Mouse (Mus musculus): ENCODE measurements around the gene Tpm4. TPM values are rescaled to one million over a fixed set of nuclear protein-coding genes. Genes with fewer than 3 reads are reported as not detected.

The Tpm4 gene
- polyA plus RNA-seq, 1 experiment from 2014 or later, result 849 TPM

GRCm38 (mm10) chr8:72190215-72190539 is 55.4 kb downstream of the Tpm4 start:
- H3K27me3 ChIP-seq (ENCODE audit: insufficient read depth, low read length), result no peaks in the 10 kb centered on the region
- ATAC-seq (ENCODE audit: insufficient read depth), result no peak; the same call in 1 of the 2 replicates
- WGBS, result 41% methylated on average over 2 of the region's 2 CpGs
- no peak overlapping the region for H3K4me2 ChIP-seq
- H3K9ac ChIP-seq, result no peak overlapping the region
- no peak overlapping the region for H3K27ac ChIP-seq (ENCODE audit: low read depth)
- no peak for TF ChIP-seq CTCF (IDR thresholded peaks at IDR 0.05; ENCODE audit: low read depth)
- no peaks in the 10 kb centered on the region for H3K4me1 ChIP-seq (ENCODE audit: insufficient read depth)
- no peak overlapping the region for H3K4me3 ChIP-seq (ENCODE audit: low read depth, low read length)
- H3K9me3 ChIP-seq (ENCODE audit: low read depth, low read length), result no peaks in the 10 kb centered on the region
- no peak for DNase-seq
- H3K36me3 ChIP-seq (ENCODE audit: insufficient read depth), result no peaks in the 10 kb centered on the region

- no peak overlapping the region for H3K9ac ChIP-seq
- no peaks in the 10 kb centered on the region for H3K4me1 ChIP-seq (ENCODE audit: insufficient read depth)
- TF ChIP-seq CTCF (IDR thresholded peaks at IDR 0.05; ENCODE audit: low read depth), result no peak
- H3K27me3 ChIP-seq (ENCODE audit: insufficient read depth, low read length), result no peaks in the 10 kb centered on the region
- DNase-seq, result no peak
- ATAC-seq (ENCODE audit: insufficient read depth), result no peak
- no peak overlapping the region for H3K4me3 ChIP-seq (ENCODE audit: low read depth, low read length)
- no peak overlapping the region for H3K4me2 ChIP-seq
- H3K9me3 ChIP-seq (ENCODE audit: low read depth, low read length), result no peaks in the 10 kb centered on the region
- H3K27ac ChIP-seq (ENCODE audit: low read depth), result no peak overlapping the region
- no peaks in the 10 kb centered on the region for H3K36me3 ChIP-seq (ENCODE audit: insufficient read depth)
These were observed 57.3 kb downstream of the Tpm4 start for GRCm38 (mm10) chr8:72192065-72192464.

GRCm38 (mm10) chr8:72197997-72198396 is 63.2 kb downstream of the Tpm4 start:
- Histone ChIP-seq H3K9ac (no peak overlapping the region), H3K27me3 (ENCODE audit: insufficient read depth, low read length) (no peaks in the 10 kb centered on the region), H3K9me3 (ENCODE audit: low read depth, low read length) (peaks cover 3% of the 10 kb centered on the region; the same call in 1 of the 2 replicates), H3K27ac (ENCODE audit: low read depth) (no peak overlapping the region), H3K4me2 (no peak overlapping the region), H3K36me3 (ENCODE audit: insufficient read depth) (no peaks in the 10 kb centered on the region), H3K4me3 (ENCODE audit: low read depth, low read length) (no peak overlapping the region), H3K4me1 (ENCODE audit: insufficient read depth) (no peaks in the 10 kb centered on the region)
- 45% methylated on average over 8 of the region's 8 CpGs for WGBS
- TF ChIP-seq CTCF (IDR thresholded peaks at IDR 0.05; ENCODE audit: low read depth), result no peak
- ATAC-seq (ENCODE audit: insufficient read depth), result no peak
- peak; percentile 2 for DNase-seq

Other genes with a start within 250 kb of the Tpm4 start
- 5.2 and 5.4 TPM in 2 replicates for gene Zfp882, start 226.4 kb upstream of the Tpm4 start, polyA plus RNA-seq (2014; fragmentation: Nextera tagmentation; extraction: Ambion mirVana)
- 25.3 and 25.9 TPM in 2 replicates for gene Zfp617, start 226.3 kb upstream of the Tpm4 start, polyA plus RNA-seq (2014; fragmentation: Nextera tagmentation; extraction: Ambion mirVana)
- gene Zfp961, start 183.9 kb upstream of the Tpm4 start, polyA plus RNA-seq (2014; fragmentation: Nextera tagmentation; extraction: Ambion mirVana), result 25.7 and 26.2 TPM in 2 replicates
- 0.93 and 2.2 TPM in 2 replicates for gene Cyp4f18, start 125.3 kb upstream of the Tpm4 start, polyA plus RNA-seq (2014; fragmentation: Nextera tagmentation; extraction: Ambion mirVana)
- gene Olfr372, start 93.8 kb upstream of the Tpm4 start, polyA plus RNA-seq (2014; fragmentation: Nextera tagmentation; extraction: Ambion mirVana), result not detected in 2 replicates
- gene Olfr373, start 51.8 kb upstream of the Tpm4 start, polyA plus RNA-seq (2014; fragmentation: Nextera tagmentation; extraction: Ambion mirVana), result not detected in 2 replicates
- 0.01 and 0.04 TPM in 2 replicates for gene Olfr374, start 27.9 kb upstream of the Tpm4 start, polyA plus RNA-seq (2014; fragmentation: Nextera tagmentation; extraction: Ambion mirVana)
- gene Rab8a, start 26.2 kb downstream of the Tpm4 start, polyA plus RNA-seq (2014; fragmentation: Nextera tagmentation; extraction: Ambion mirVana), result 90.0 and 103 TPM in 2 replicates
- 0.30 and 0.51 TPM in 2 replicates for gene Hsh2d, start 54.7 kb downstream of the Tpm4 start, polyA plus RNA-seq (2014; fragmentation: Nextera tagmentation; extraction: Ambion mirVana)
- gene Cib3, start 77.9 kb downstream of the Tpm4 start, polyA plus RNA-seq (2014; fragmentation: Nextera tagmentation; extraction: Ambion mirVana), result 0.24 TPM in 1 of 2 replicates, not detected in the other
- gene Gm11034, start 78.7 kb downstream of the Tpm4 start, polyA plus RNA-seq (2014; fragmentation: Nextera tagmentation; extraction: Ambion mirVana), result not detected in 2 replicates
- gene Fam32a, start 84.8 kb downstream of the Tpm4 start, polyA plus RNA-seq (2014; fragmentation: Nextera tagmentation; extraction: Ambion mirVana), result 65.3 and 69.6 TPM in 2 replicates
- 102 and 104 TPM in 2 replicates for gene Ap1m1, start 105.0 kb downstream of the Tpm4 start, polyA plus RNA-seq (2014; fragmentation: Nextera tagmentation; extraction: Ambion mirVana)
- 38.2 TPM in 2 replicates for gene Gm10282, start 170.3 kb downstream of the Tpm4 start, polyA plus RNA-seq (2014; fragmentation: Nextera tagmentation; extraction: Ambion mirVana)
- gene Klf2, start 184.1 kb downstream of the Tpm4 start, polyA plus RNA-seq (2014; fragmentation: Nextera tagmentation; extraction: Ambion mirVana), result 14.3 and 15.2 TPM in 2 replicates

All from lung, embryonic 14.5 days (tissue).